Mouse (Mus musculus) intestine, embryonic 14.5 days (tissue): ENCODE data around the gene Reln. TPM values are rescaled to one million over a fixed set of nuclear protein-coding genes. Genes with fewer than 3 reads are reported as not detected.

Source experiments
- ATAC-seq: fragments of 200-750 bp; cut with Nextera tagmentation; replicated peaks from 2 replicates; pipeline ENCODE4 v1.8.0; 2017; ENCODE audit warnings: low read depth, moderate number of reproducible peaks, moderate TSS enrichment, moderate library complexity; ENCODE audit not compliant: low FRiP score, low TSS enrichment
- DNase-seq: peaks from one replicate; pipeline ENCODE4 v3.0.0-alpha.2; 2018; ENCODE audit warnings: low spot score
- H3K27ac ChIP-seq: fragments of 300-500 bp; sonication (generic); 2 replicates; pipeline ENCODE4 v1.5.1; 2014; ENCODE audit warnings: low read depth, mild to moderate bottlenecking, control low read depth
- H3K27me3 ChIP-seq: fragments of 300-500 bp; sonication (generic); replicated peaks from 2 replicates; pipeline ENCODE4 v1.6.1; 2014; ENCODE audit warnings: low read length, control low read depth; ENCODE audit not compliant: control insufficient read depth, insufficient read depth
- H3K36me3 ChIP-seq: fragments of 300-500 bp; sonication (generic); 2 replicates; pipeline ENCODE4 v1.6.1; 2014; ENCODE audit warnings: low read length, control low read depth; ENCODE audit not compliant: control insufficient read depth, insufficient read depth
- H3K4me1 ChIP-seq: fragments of 300-500 bp; sonication (generic); replicated peaks from 2 replicates; pipeline ENCODE4 v1.6.1; 2014; ENCODE audit warnings: low read length, control low read depth, mixed read lengths; ENCODE audit not compliant: control insufficient read depth, insufficient read depth
- H3K4me2 ChIP-seq: fragments of 300-500 bp; sonication (generic); 2 replicates; pipeline ENCODE4 v1.6.1; 2014; ENCODE audit warnings: low read length
- H3K4me3 ChIP-seq: fragments of 300-500 bp; sonication (generic); 2 replicates; pipeline ENCODE4 v1.5.1; 2014; ENCODE audit warnings: low read depth, low read length, control low read depth, mixed read lengths
- H3K9ac ChIP-seq: fragments of 300-500 bp; sonication (generic); 2 replicates; pipeline ENCODE4 v1.6.1; 2014; ENCODE audit warnings: mild to moderate bottlenecking, low read length
- H3K9me3 ChIP-seq: fragments of 300-500 bp; sonication (generic); 2 replicates; pipeline ENCODE4 v1.6.1; 2016; ENCODE audit warnings: low read length, control low read depth; ENCODE audit not compliant: control insufficient read depth
- WGBS: fragments of 180-500 bp; shearing (Covaris S2); extraction: QIAGEN DNeasy Blood & Tissue Kit; methylation state at CpG from one replicate; pipeline ENCODE4 v1.1.7; 2014; 5-methylcytosine and 5-hydroxymethylcytosine counted together
- polyA plus RNA-seq: library from polyadenylated mRNA; unstranded; fragments of >200 nt; fragmentation: Nextera tagmentation; extraction: Ambion mirVana; gene quantifications from 2 replicates; pipeline ENCODE4 v1.2.1, GENCODE M21; 2014

The Reln gene
- polyA plus RNA-seq, 1 experiment from 2014 or later: 3.7 TPM

DNA sequence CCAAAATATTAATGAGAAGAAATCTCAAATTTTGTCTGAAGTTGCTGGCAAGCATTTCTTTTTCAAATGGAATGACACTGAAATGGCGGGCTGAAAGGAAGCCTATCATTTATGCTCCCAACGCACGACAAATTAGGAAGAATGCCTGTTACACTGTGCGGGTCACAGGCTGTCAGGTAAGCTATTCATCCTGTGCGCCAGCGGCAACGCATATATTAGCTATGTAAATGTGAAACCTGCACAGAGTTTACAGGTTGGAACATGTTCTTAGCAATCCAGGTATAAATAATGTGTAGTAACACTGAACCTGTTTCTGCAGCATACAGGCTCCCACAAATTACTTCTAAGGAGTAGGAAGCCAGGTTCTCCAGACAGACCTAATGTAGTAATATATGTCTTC lies 152.7 kb downstream of the Reln start:
- Histone ChIP-seq H3K9me3 (no peaks in the 10 kb centered on the region), H3K27ac (no peak overlapping the region), H3K36me3 (no peaks in the 10 kb centered on the region), H3K4me3 (no peak overlapping the region), H3K4me1 (no peaks in the 10 kb centered on the region), H3K9ac (no peak overlapping the region), H3K4me2 (no peak overlapping the region), H3K27me3 (no peaks in the 10 kb centered on the region)
- WGBS: 89% methylated on average over 7 of the region's 7 CpGs
- no peak for ATAC-seq
- no peak for DNase-seq

DNA sequence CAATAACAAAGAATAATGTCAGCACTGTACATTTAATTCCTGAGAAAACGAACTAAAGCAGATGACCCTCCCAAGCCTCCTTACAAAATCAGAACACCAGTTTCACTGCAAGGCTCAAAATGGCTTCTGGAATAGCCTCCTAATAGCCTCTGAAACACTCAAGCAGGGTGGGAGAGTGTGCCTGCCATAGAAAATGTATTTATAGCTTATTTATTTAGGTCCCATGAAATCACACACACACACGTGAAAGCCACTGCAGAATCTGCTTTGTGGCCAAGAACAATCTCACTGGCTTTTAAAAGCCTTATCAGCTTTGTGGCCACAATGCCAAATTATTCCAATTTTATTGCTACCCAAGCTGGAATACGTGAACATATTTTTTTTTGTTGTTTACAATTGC lies 154.2 kb downstream of the Reln start:
- Histone ChIP-seq H3K9ac (no peak overlapping the region), H3K27ac (no peak overlapping the region), H3K27me3 (no peaks in the 10 kb centered on the region), H3K4me1 (no peaks in the 10 kb centered on the region), H3K36me3 (no peaks in the 10 kb centered on the region), H3K4me3 (no peak overlapping the region), H3K4me2 (no peak overlapping the region), H3K9me3 (no peaks in the 10 kb centered on the region)
- ATAC-seq (no peak), DNase-seq (no peak)
- WGBS: 64% methylated on average over 3 of the region's 3 CpGs

DNA sequence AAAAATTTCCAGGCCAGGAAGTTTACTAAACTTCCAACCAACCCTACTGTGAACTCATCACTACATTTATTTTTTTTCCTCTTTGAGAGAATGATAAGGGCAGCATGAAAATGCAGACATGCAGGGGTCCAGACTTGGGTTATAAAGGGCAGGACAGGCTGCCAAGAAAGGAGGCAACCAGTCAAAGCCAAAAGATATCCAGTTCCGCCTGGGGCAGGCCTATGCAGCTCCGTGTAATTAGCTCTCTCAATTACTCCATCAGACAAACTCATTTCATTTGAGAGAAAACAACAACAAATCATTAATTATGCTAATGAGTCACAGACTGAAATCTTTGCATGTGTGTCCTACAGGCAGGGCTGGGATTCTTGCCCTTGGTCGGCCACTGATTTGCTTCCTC lies 156.9 kb downstream of the Reln start:
- Histone ChIP-seq H3K4me2 (no peak overlapping the region), H3K9ac (no peak overlapping the region), H3K36me3 (no peaks in the 10 kb centered on the region), H3K4me1 (no peaks in the 10 kb centered on the region), H3K27ac (no peak overlapping the region), H3K27me3 (no peaks in the 10 kb centered on the region), H3K9me3 (no peaks in the 10 kb centered on the region), H3K4me3 (no peak overlapping the region)
- no peak for ATAC-seq
- WGBS: 80% methylated on average over 3 of the region's 3 CpGs
- DNase-seq: no peak

DNA sequence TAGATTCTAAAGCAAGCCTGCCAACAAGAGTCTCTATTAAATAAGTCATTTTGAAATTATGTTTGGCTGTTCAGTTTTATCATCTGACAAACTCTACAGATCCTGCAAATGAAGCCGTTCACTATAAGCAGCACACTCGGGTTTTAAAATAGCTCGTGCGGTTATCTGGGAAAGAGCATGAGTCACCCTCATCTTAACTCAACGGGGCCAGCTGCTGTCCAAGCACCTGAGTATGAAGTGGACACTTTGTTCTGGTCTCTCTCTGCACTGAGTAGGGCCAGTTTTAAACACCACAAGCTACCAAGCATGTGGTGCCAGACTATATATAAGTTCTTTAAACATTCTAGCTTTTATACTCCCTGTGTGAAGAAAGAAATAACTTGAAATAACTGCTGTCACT lies 168.0 kb downstream of the Reln start:
- ATAC-seq (no peak), DNase-seq (no peak)
- Histone ChIP-seq H3K27ac (no peak overlapping the region), H3K9me3 (no peaks in the 10 kb centered on the region), H3K4me3 (no peak overlapping the region), H3K9ac (no peak overlapping the region), H3K36me3 (no peaks in the 10 kb centered on the region), H3K27me3 (no peaks in the 10 kb centered on the region), H3K4me1 (no peaks in the 10 kb centered on the region), H3K4me2 (no peak overlapping the region)
- WGBS: 68% methylated on average over 5 of the region's 5 CpGs

DNA sequence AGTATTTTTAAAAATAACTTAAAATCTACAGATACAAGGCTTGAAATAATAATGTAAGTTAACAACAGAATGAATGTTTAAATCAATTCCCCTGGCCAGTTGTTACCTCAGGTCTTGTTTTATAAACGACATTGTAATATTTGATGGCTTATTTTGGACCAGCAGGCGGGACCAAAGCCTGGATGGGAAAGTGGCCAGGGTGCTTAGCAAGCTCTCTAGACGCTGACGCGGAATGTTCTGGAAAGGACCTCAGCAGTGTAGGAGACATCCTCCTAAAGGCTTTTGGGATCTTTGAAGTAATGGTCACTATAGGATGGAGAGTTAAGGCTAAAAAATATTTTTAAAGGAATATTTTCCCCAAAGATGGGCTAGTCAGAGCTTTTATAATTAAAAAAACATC lies 173.2 kb downstream of the Reln start:
- no peak overlapping the region for H3K27ac ChIP-seq
- H3K9ac ChIP-seq: no peak overlapping the region
- no peaks in the 10 kb centered on the region for H3K4me1 ChIP-seq
- H3K27me3 ChIP-seq: no peaks in the 10 kb centered on the region
- H3K9me3 ChIP-seq: no peaks in the 10 kb centered on the region
- H3K4me3 ChIP-seq: no peak overlapping the region
- H3K4me2 ChIP-seq: no peak overlapping the region
- no peaks in the 10 kb centered on the region for H3K36me3 ChIP-seq
- ATAC-seq (no peak), DNase-seq (no peak)
- WGBS: 84% methylated on average over 5 of the region's 5 CpGs

DNA sequence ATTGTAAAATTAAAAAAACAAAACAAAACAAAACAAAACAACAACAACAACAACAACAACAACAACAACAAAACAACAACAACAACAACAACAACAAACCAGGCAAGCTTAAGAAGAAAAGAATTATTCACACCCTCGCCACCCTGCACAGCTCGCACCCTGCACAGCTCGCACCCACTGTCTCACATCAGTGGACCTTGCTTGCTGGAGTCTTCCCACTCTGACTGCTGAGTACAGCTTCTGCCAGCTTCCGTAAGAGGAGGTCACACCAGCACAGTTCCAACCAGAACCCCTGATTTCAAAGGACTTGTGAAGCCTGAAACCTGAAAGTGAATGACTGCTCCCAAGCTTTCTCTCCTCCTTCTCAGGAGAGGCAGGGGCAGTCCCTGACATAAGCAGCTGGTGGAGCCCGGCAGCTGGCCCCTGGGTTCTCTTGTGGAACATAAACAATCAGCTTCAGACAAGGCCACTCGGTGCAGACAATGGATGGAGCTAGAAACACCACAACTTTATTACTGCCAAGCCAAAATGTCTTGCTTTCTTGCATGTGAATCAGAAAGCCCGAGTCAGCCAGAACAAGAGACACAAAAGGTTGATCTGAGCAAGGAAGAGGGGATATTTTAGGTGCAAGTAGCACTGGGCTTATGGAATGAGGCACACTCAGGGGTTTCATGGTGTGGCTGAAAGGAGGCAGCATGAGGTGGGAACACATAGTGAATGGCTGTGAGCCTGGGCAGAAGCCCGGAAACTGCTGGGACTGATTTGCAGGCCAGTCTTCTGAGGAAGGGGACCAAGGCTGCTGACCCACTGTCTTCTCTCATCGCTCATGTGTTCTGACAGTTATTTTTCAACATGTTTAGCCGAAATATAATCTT lies 180.2 kb downstream of the Reln start:
- Histone ChIP-seq H3K9ac (no peak overlapping the region), H3K4me3 (no peak overlapping the region), H3K4me1 (no peaks in the 10 kb centered on the region; the same call in 1 of the 2 replicates), H3K27ac (no peak overlapping the region), H3K36me3 (no peaks in the 10 kb centered on the region), H3K27me3 (no peaks in the 10 kb centered on the region), H3K9me3 (no peaks in the 10 kb centered on the region), H3K4me2 (no peak overlapping the region)
- peak; percentile 60 for DNase-seq
- WGBS: 54% methylated on average over 10 of the region's 10 CpGs
- ATAC-seq: peak; percentile 55; the same call in 1 of the 2 replicates

DNA sequence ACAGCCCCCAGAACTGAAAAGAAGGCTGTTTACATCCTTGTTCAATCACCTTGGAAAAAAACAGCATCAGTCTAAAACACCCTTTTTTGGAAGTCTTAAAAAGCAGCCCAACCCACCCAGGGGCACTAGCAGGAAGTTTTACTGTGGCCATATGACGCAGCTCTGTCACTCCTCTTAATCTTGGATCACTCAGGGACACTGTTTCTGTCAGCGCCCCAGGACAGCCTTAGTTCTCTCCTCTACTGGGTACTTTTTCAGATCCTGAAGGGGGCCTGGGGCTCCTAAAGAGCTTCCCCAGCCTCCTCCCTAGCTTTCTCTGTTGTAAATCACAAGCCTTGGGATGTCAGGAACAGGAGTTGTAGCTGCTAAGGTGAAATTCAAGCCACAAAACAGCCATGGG lies 183.6 kb downstream of the Reln start:
- WGBS: 13% methylated on average over 2 of the region's 2 CpGs
- no peak for DNase-seq

DNA sequence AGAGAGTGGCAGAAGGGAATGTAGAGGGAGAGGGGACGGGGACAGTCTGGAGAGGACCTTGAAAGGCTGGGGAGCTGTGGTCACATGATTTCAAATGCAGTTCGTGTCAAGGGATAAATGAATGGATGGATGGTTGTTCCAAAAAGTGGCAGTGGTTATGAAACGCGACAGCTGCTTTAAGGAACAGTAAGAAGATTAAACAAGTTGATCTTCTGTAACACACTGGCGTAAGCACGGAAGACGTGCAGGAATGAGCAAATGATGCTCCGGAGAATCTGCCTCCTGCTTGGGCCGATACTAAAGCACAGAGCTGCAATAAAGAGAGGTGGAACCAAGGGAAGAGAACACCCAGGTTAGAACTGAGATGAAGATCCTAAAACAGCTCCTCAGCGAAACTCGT lies 185.7 kb downstream of the Reln start:
- no peaks in the 10 kb centered on the region; the same call in 1 of the 2 replicates for H3K4me1 ChIP-seq
- H3K9me3 ChIP-seq: no peaks in the 10 kb centered on the region
- no peak for ATAC-seq
- no peak overlapping the region for H3K27ac ChIP-seq
- H3K27me3 ChIP-seq: no peaks in the 10 kb centered on the region
- H3K9ac ChIP-seq: no peak overlapping the region
- 84% methylated on average over 11 of the region's 11 CpGs for WGBS
- H3K4me2 ChIP-seq: no peak overlapping the region
- no peaks in the 10 kb centered on the region for H3K36me3 ChIP-seq
- no peak for DNase-seq
- no peak overlapping the region for H3K4me3 ChIP-seq

More for the DNA sequence above, 183.6 kb downstream of the Reln start:
- Histone ChIP-seq H3K4me2 (no peak overlapping the region), H3K27me3 (no peaks in the 10 kb centered on the region), H3K36me3 (no peaks in the 10 kb centered on the region), H3K9me3 (no peaks in the 10 kb centered on the region), H3K27ac (no peak overlapping the region), H3K4me3 (no peak overlapping the region), H3K9ac (no peak overlapping the region), H3K4me1 (no peaks in the 10 kb centered on the region; the same call in 1 of the 2 replicates)
- no peak for ATAC-seq

DNA sequence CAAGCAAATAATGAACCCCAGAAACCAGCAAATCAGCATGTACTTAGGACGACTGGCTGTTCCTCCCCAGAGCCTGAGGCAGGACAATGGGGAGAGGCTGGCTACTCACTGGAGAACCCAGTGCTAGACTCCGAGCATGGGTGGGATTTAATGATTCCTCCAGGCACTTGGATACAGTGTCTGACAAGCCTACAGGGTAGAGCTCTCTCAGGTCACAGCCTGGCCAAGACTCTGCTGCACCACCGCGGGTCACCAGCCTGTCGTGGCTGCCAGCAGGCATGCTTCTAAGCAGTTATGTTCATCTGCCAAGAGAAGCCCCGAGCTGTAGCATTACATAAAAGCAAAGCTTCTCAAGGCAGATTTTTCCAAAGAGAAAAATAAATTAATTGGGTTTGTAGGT lies 190.9 kb downstream of the Reln start:
- no peak overlapping the region for H3K9ac ChIP-seq
- no peaks in the 10 kb centered on the region for H3K36me3 ChIP-seq
- no peaks in the 10 kb centered on the region for H3K27me3 ChIP-seq
- no peak overlapping the region for H3K4me3 ChIP-seq
- H3K9me3 ChIP-seq: no peaks in the 10 kb centered on the region
- no peaks in the 10 kb centered on the region for H3K4me1 ChIP-seq
- H3K27ac ChIP-seq: no peak overlapping the region
- H3K4me2 ChIP-seq: no peak overlapping the region
- WGBS: 61% methylated on average over 6 of the region's 6 CpGs
- no peak for DNase-seq
- no peak for ATAC-seq
